Mouse (Mus musculus) cortical plate, adult 2 months (tissue): Measurements from ENCODE around the gene Syn1.

Experiments
- CTCF ChIP-seq: fragments of 200-500 bp; IDR thresholded peaks from 2 replicates; pipeline ENCODE4 v1.5.1; 2011; ENCODE audit warnings: mild to moderate bottlenecking, control low read depth, low read length; ENCODE audit not compliant: insufficient read depth; ENCODE audit errors: extremely low read depth
- POLR2A ChIP-seq: fragments of 200-500 bp; IDR thresholded peaks from 2 replicates; pipeline ENCODE4 v1.6.1; 2011; ENCODE audit warnings: mild to moderate bottlenecking, low read length, control low read depth; ENCODE audit not compliant: insufficient read depth; ENCODE audit errors: extremely low read depth

DNA sequence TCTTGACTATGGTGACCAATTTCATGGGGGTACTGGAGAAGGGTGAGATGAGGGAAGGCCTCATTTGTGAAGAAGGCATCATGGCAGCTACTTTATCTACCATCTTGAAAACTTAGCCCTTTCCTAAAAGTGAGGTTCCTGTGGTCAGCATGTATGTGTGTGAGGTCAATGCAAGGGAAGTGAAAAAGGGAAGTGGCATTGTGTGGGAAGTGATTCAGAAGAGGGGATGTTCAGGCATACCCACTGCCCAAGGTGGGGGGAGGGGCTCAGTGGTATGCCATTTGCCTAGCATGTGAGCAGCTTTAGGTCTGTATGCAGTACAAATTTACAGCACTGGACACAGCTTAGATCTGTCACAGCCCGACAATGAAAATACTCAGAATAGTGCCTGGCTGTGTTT, 11.2 kb upstream of the Syn1 start:
- TF ChIP-seq CTCF (no peak), POLR2A (no peak)
